Mouse (Mus musculus) cerebellum, postnatal 25 days (tissue): ENCODE measurements around the gene Fam126b.
A peak's percentile ranks its signal among the peaks of the same experiment; 100 is the strongest.
"Not testable (repeated sequence)": the region's sequence is repeated elsewhere in the genome, so short reads cannot be mapped to it uniquely, and the experiment has no call there.

Source experiments
- DNase-seq, 2 experiments: peaks; one replicate each; pipeline ENCODE4 v3.0.0; 2021; ENCODE audit warnings: mixed read lengths in 2 of 2

The Fam126b gene

GRCm38 (mm10) chr1:58568456-58569130 is 17.5 kb downstream of the Fam126b start:
- no peak for DNase-seq

- DNase-seq = no peak
Observed at GRCm38 (mm10) chr1:58566621-58567020, 19.5 kb downstream of the Fam126b start.

GRCm38 (mm10) chr1:58564981-58565380 is 21.1 kb downstream of the Fam126b start:
- DNase-seq = no peak

GRCm38 (mm10) chr1:58562455-58562854 is 23.7 kb downstream of the Fam126b start:
- peak; percentile 29 to 68 for DNase-seq

GRCm38 (mm10) chr1:58560370-58560769 is 25.8 kb downstream of the Fam126b start:
- not testable (repeated sequence) for DNase-seq

GRCm38 (mm10) chr1:58541386-58541785 is 44.7 kb downstream of the Fam126b start:
- no peak for DNase-seq

- no peak for DNase-seq
Observed at GRCm38 (mm10) chr1:58507249-58507648, 78.9 kb downstream of the Fam126b start.

- peak; percentile 93 to 95 for DNase-seq
Observed at GRCm38 (mm10) chr1:58504577-58505254, 81.4 kb downstream of the Fam126b start, which contains the start of gene Orc2. Gene Orc2 (minus strand): TSS chr1:58505109.

GRCm38 (mm10) chr1:58503793-58504370 is 82.2 kb downstream of the Fam126b start:
- no peak for DNase-seq

GRCm38 (mm10) chr1:58503134-58503533 is 83.0 kb downstream of the Fam126b start:
- no peak for DNase-seq

- no peak for DNase-seq
Observed at GRCm38 (mm10) chr1:58498758-58499157, 87.4 kb downstream of the Fam126b start.

GRCm38 (mm10) chr1:58497678-58498077 is 88.4 kb downstream of the Fam126b start:
- DNase-seq = no peak

- no peak for DNase-seq
Observed at GRCm38 (mm10) chr1:58495603-58496002, 90.5 kb downstream of the Fam126b start.

- DNase-seq = no peak
Observed at GRCm38 (mm10) chr1:58482647-58483046, 103.5 kb downstream of the Fam126b start.

GRCm38 (mm10) chr1:58475662-58476061 is 110.5 kb downstream of the Fam126b start:
- DNase-seq = no peak
